Mouse (Mus musculus): ENCODE measurements around the gene Sez6. TPM values are rescaled to one million over a fixed set of nuclear protein-coding genes. Genes with fewer than 3 reads are reported as not detected.

The Sez6 gene
- polyA plus RNA-seq, 1 experiment from 2014 or later: 145 TPM

- Histone ChIP-seq H3K9me3 (ENCODE audit: control insufficient read depth, low read length) (no peaks in the 10 kb centered on the region), H3K4me2 (ENCODE audit: low read depth, low read length) (no peak overlapping the region), H3K4me1 (ENCODE audit: control insufficient read depth, insufficient read depth, low read length) (peaks cover 13% of the 10 kb centered on the region), H3K27ac (ENCODE audit: low read depth, low read length) (no peak overlapping the region; the same call in 1 of the 2 replicates), H3K4me3 (ENCODE audit: low read depth, low read length) (no peak overlapping the region), H3K36me3 (ENCODE audit: control insufficient read depth, insufficient read depth, low read length) (peaks cover 8% of the 10 kb centered on the region; the same call in 1 of the 2 replicates), H3K27me3 (ENCODE audit: control insufficient read depth, insufficient read depth, low read length) (peaks cover 10% of the 10 kb centered on the region; the same call in 1 of the 2 replicates), H3K9ac (replicated peaks; ENCODE audit: low read depth, low read length) (no peak overlapping the region)
- ATAC-seq (ENCODE audit: low read depth): no peak
- 37% methylated on average over 12 of the region's 12 CpGs for WGBS
Observed at GRCm38 (mm10) chr11:77950125-77950685, 19.6 kb downstream of the Sez6 start.

- Histone ChIP-seq H3K27me3 (ENCODE audit: control insufficient read depth, insufficient read depth, low read length) (peaks cover 8% of the 10 kb centered on the region; the same call in 1 of the 2 replicates), H3K4me2 (ENCODE audit: low read depth, low read length) (no peak overlapping the region), H3K4me3 (ENCODE audit: low read depth, low read length) (no peak overlapping the region), H3K4me1 (ENCODE audit: control insufficient read depth, insufficient read depth, low read length) (peaks cover 13% of the 10 kb centered on the region), H3K9ac (replicated peaks; ENCODE audit: low read depth, low read length) (no peak overlapping the region), H3K27ac (ENCODE audit: low read depth, low read length) (no peak overlapping the region), H3K36me3 (ENCODE audit: control insufficient read depth, insufficient read depth, low read length) (peaks cover 8% of the 10 kb centered on the region; the same call in 1 of the 2 replicates), H3K9me3 (ENCODE audit: control insufficient read depth, low read length) (no peaks in the 10 kb centered on the region)
- 63% methylated on average over 5 of the region's 5 CpGs for WGBS
- no peak for ATAC-seq (ENCODE audit: low read depth)
Observed at GRCm38 (mm10) chr11:77950797-77951228, 20.2 kb downstream of the Sez6 start.

GRCm38 (mm10) chr11:77953671-77954070 is 23.1 kb downstream of the Sez6 start:
- Histone ChIP-seq H3K4me2 (ENCODE audit: low read depth, low read length) (no peak overlapping the region), H3K36me3 (ENCODE audit: control insufficient read depth, insufficient read depth, low read length) (0 out of 2 replicates have a peak, but pooled peaks cover 8% of the 10 kb centered on the region), H3K27me3 (ENCODE audit: control insufficient read depth, insufficient read depth, low read length) (peaks cover 6% of the 10 kb centered on the region; the same call in 1 of the 2 replicates), H3K9me3 (ENCODE audit: control insufficient read depth, low read length) (no peaks in the 10 kb centered on the region), H3K4me1 (ENCODE audit: control insufficient read depth, insufficient read depth, low read length) (peaks cover 5% of the 10 kb centered on the region), H3K9ac (replicated peaks; ENCODE audit: low read depth, low read length) (no peak overlapping the region), H3K4me3 (ENCODE audit: low read depth, low read length) (no peak overlapping the region), H3K27ac (ENCODE audit: low read depth, low read length) (no peak overlapping the region)
- 43% methylated on average over 8 of the region's 9 CpGs for WGBS
- ATAC-seq (ENCODE audit: low read depth): no peak

- H3K27me3 ChIP-seq (ENCODE audit: control insufficient read depth, insufficient read depth, low read length): peaks cover 7% of the 10 kb centered on the region; the same call in 1 of the 2 replicates
- no peaks in the 10 kb centered on the region; the same call in 1 of the 2 replicates for H3K4me1 ChIP-seq (ENCODE audit: control insufficient read depth, insufficient read depth, low read length)
- 0 out of 2 replicates have a peak, but pooled peaks cover 8% of the 10 kb centered on the region for H3K36me3 ChIP-seq (ENCODE audit: control insufficient read depth, insufficient read depth, low read length)
- no peak overlapping the region for H3K4me2 ChIP-seq (ENCODE audit: low read depth, low read length)
- H3K9me3 ChIP-seq (ENCODE audit: control insufficient read depth, low read length): no peaks in the 10 kb centered on the region
- H3K27ac ChIP-seq (ENCODE audit: low read depth, low read length): no peak overlapping the region
- 47% methylated on average over 3 of the region's 3 CpGs for WGBS
- no peak overlapping the region for H3K4me3 ChIP-seq (ENCODE audit: low read depth, low read length)
- no peak overlapping the region for H3K9ac ChIP-seq (replicated peaks; ENCODE audit: low read depth, low read length)
- no peak for ATAC-seq (ENCODE audit: low read depth)
Observed at GRCm38 (mm10) chr11:77956428-77956827, 25.8 kb downstream of the Sez6 start.

GRCm38 (mm10) chr11:77958268-77958667 is 27.7 kb downstream of the Sez6 start:
- Histone ChIP-seq H3K9ac (replicated peaks; ENCODE audit: low read depth, low read length) (no peak overlapping the region), H3K27me3 (ENCODE audit: control insufficient read depth, insufficient read depth, low read length) (peaks cover 7% of the 10 kb centered on the region; the same call in 1 of the 2 replicates), H3K9me3 (ENCODE audit: control insufficient read depth, low read length) (no peaks in the 10 kb centered on the region), H3K27ac (ENCODE audit: low read depth, low read length) (no peak overlapping the region), H3K4me1 (ENCODE audit: control insufficient read depth, insufficient read depth, low read length) (no peaks in the 10 kb centered on the region; the same call in 1 of the 2 replicates), H3K4me2 (ENCODE audit: low read depth, low read length) (no peak overlapping the region), H3K4me3 (ENCODE audit: low read depth, low read length) (no peak overlapping the region), H3K36me3 (ENCODE audit: control insufficient read depth, insufficient read depth, low read length) (0 out of 2 replicates have a peak, but pooled peaks cover 8% of the 10 kb centered on the region)
- WGBS: 73% methylated on average over 2 of the region's 2 CpGs
- no peak for ATAC-seq (ENCODE audit: low read depth)

- no peak overlapping the region for H3K4me2 ChIP-seq (ENCODE audit: low read depth, low read length)
- 74% methylated on average over 9 of the region's 9 CpGs for WGBS
- no peaks in the 10 kb centered on the region for H3K9me3 ChIP-seq (ENCODE audit: control insufficient read depth, low read length)
- H3K4me3 ChIP-seq (ENCODE audit: low read depth, low read length): no peak overlapping the region
- ATAC-seq (ENCODE audit: low read depth): no peak
- H3K9ac ChIP-seq (replicated peaks; ENCODE audit: low read depth, low read length): no peak overlapping the region
- H3K4me1 ChIP-seq (ENCODE audit: control insufficient read depth, insufficient read depth, low read length): no peaks in the 10 kb centered on the region; the same call in 1 of the 2 replicates
- 0 out of 2 replicates have a peak, but pooled peaks cover 1% of the 10 kb centered on the region for H3K36me3 ChIP-seq (ENCODE audit: control insufficient read depth, insufficient read depth, low read length)
- H3K27ac ChIP-seq (ENCODE audit: low read depth, low read length): no peak overlapping the region
- H3K27me3 ChIP-seq (ENCODE audit: control insufficient read depth, insufficient read depth, low read length): peaks cover 7% of the 10 kb centered on the region; the same call in 1 of the 2 replicates
Observed at GRCm38 (mm10) chr11:77958932-77959331, 28.3 kb downstream of the Sez6 start.

GRCm38 (mm10) chr11:77960199-77960598 is 29.6 kb downstream of the Sez6 start:
- Histone ChIP-seq H3K4me1 (ENCODE audit: control insufficient read depth, insufficient read depth, low read length) (peaks cover 9% of the 10 kb centered on the region), H3K27me3 (ENCODE audit: control insufficient read depth, insufficient read depth, low read length) (peaks cover 7% of the 10 kb centered on the region; the same call in 1 of the 2 replicates), H3K36me3 (ENCODE audit: control insufficient read depth, insufficient read depth, low read length) (no peaks in the 10 kb centered on the region), H3K27ac (ENCODE audit: low read depth, low read length) (no peak overlapping the region), H3K4me3 (ENCODE audit: low read depth, low read length) (no peak overlapping the region), H3K9me3 (ENCODE audit: control insufficient read depth, low read length) (no peaks in the 10 kb centered on the region), H3K4me2 (ENCODE audit: low read depth, low read length) (no peak overlapping the region), H3K9ac (replicated peaks; ENCODE audit: low read depth, low read length) (no peak overlapping the region)
- WGBS: 55% methylated on average over 9 of the region's 9 CpGs
- no peak for ATAC-seq (ENCODE audit: low read depth)

GRCm38 (mm10) chr11:77960898-77961297 is 30.3 kb downstream of the Sez6 start:
- H3K4me1 ChIP-seq (ENCODE audit: control insufficient read depth, insufficient read depth, low read length): peaks cover 16% of the 10 kb centered on the region
- no peak overlapping the region for H3K27ac ChIP-seq (ENCODE audit: low read depth, low read length)
- no peaks in the 10 kb centered on the region for H3K9me3 ChIP-seq (ENCODE audit: control insufficient read depth, low read length)
- no peak for ATAC-seq (ENCODE audit: low read depth)
- H3K36me3 ChIP-seq (ENCODE audit: control insufficient read depth, insufficient read depth, low read length): no peaks in the 10 kb centered on the region
- no peak overlapping the region for H3K4me3 ChIP-seq (ENCODE audit: low read depth, low read length)
- H3K4me2 ChIP-seq (ENCODE audit: low read depth, low read length): no peak overlapping the region
- WGBS: 66% methylated on average over 5 of the region's 5 CpGs
- no peak overlapping the region for H3K9ac ChIP-seq (replicated peaks; ENCODE audit: low read depth, low read length)
- H3K27me3 ChIP-seq (ENCODE audit: control insufficient read depth, insufficient read depth, low read length): peaks cover 7% of the 10 kb centered on the region; the same call in 1 of the 2 replicates

- Histone ChIP-seq H3K27me3 (ENCODE audit: control insufficient read depth, insufficient read depth, low read length) (peaks cover 7% of the 10 kb centered on the region; the same call in 1 of the 2 replicates), H3K4me1 (ENCODE audit: control insufficient read depth, insufficient read depth, low read length) (peaks cover 18% of the 10 kb centered on the region), H3K4me2 (ENCODE audit: low read depth, low read length) (no peak overlapping the region), H3K27ac (ENCODE audit: low read depth, low read length) (no peak overlapping the region), H3K9ac (replicated peaks; ENCODE audit: low read depth, low read length) (no peak overlapping the region), H3K4me3 (ENCODE audit: low read depth, low read length) (no peak overlapping the region), H3K36me3 (ENCODE audit: control insufficient read depth, insufficient read depth, low read length) (no peaks in the 10 kb centered on the region), H3K9me3 (ENCODE audit: control insufficient read depth, low read length) (no peaks in the 10 kb centered on the region)
- no peak for ATAC-seq (ENCODE audit: low read depth)
- 85% methylated on average over 10 of the region's 10 CpGs for WGBS
Observed at GRCm38 (mm10) chr11:77962946-77963345, 32.3 kb downstream of the Sez6 start.

Measured in neural tube, embryonic 14.5 days (tissue).